Mouse (Mus musculus): ENCODE results near the gene Smpd3. TPM values are rescaled to one million over a fixed set of nuclear protein-coding genes. Genes with fewer than 3 reads are reported as not detected.
A peak's percentile ranks its signal among the peaks of the same experiment; 100 is the strongest.

Smpd3 gene
- total and polyA plus RNA-seq, 2 experiments, result 0.71 to 1.8 TPM

DNA sequence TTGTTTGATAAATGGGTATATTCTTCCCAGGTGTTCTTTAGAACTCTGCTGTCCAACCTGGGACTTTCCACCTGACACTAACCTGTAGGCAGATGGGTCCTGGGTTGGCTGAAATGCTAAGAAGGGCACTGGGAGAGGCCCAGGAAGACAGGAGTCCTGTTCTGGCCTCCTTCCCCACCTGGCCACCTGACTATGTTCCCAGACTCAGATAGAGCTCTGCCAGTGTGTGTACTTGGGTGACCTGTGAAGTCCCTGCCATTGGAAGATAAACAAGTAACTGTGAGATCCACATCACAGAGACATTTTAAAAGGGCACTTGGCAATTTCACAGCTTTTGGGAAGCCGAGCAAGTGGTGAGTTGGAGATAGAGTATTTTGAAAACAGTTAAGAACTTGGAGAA lies 31.7 kb downstream of the Smpd3 start:
- Histone ChIP-seq H3K4me3 (ENCODE audit: insufficient read depth, low read depth, low read length) (no peak overlapping the region), H3K9ac (ENCODE audit: low read depth, low read length) (no peak overlapping the region), H3K36me3 (ENCODE audit: control insufficient read depth, insufficient read depth, low read length) (no peaks in the 10 kb centered on the region), H3K79me2 (ENCODE audit: control insufficient read depth, insufficient read depth, low read length) (no peaks in the 10 kb centered on the region), H3K4me1 (ENCODE audit: control insufficient read depth, insufficient read depth, low read length) (peaks cover 25% of the 10 kb centered on the region), H3K27me3 (ENCODE audit: control insufficient read depth, insufficient read depth, low read length) (no peaks in the 10 kb centered on the region), H3K27ac (replicated peaks; ENCODE audit: insufficient read depth, low read depth, low read length) (peak overlapping the region; percentile 58)
- peak; percentile 91 for DNase-seq (ENCODE audit: extremely low read depth, low read depth, low spot score)
- WGBS, result 22% methylated on average over 1 of the region's 1 CpGs
- no peak for TF ChIP-seq POLR2A (IDR thresholded peaks at IDR 0.05; ENCODE audit: extremely low read depth, insufficient read depth, low read length)
- TF ChIP-seq CTCF (IDR thresholded peaks at IDR 0.05; ENCODE audit: low read depth, low read length), result no peak

DNA sequence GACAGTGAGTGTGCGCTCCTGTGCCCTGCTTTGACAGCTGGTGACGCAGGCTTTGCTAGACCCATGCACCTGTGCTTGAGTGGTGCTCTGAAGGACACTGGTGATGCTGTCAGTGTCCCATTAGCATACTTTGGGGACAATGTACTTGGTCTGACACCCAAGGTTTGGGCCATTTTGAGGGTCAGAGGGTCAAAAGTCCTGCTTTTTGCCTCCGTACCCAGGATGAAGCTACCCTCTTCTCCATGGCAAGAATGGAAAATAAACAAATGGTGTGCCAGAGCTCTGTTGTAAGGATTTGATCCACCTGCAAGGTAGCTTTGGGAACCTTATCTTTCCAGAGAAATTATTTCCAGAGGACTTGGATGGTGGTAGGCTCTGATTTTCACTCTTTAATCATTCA lies 32.5 kb downstream of the Smpd3 start:
- no peak overlapping the region for H3K4me3 ChIP-seq (ENCODE audit: insufficient read depth, low read depth, low read length)
- no peak overlapping the region for H3K9ac ChIP-seq (ENCODE audit: low read depth, low read length)
- peak; percentile 92 for DNase-seq (ENCODE audit: extremely low read depth, low read depth, low spot score)
- no peaks in the 10 kb centered on the region for H3K27me3 ChIP-seq (ENCODE audit: control insufficient read depth, insufficient read depth, low read length)
- peak overlapping the region; percentile 66 for H3K27ac ChIP-seq (replicated peaks; ENCODE audit: insufficient read depth, low read depth, low read length)
- H3K79me2 ChIP-seq (ENCODE audit: control insufficient read depth, insufficient read depth, low read length), result no peaks in the 10 kb centered on the region
- no peak for TF ChIP-seq POLR2A (IDR thresholded peaks at IDR 0.05; ENCODE audit: extremely low read depth, insufficient read depth, low read length)
- no peak for TF ChIP-seq CTCF (IDR thresholded peaks at IDR 0.05; ENCODE audit: low read depth, low read length)
- H3K36me3 ChIP-seq (ENCODE audit: control insufficient read depth, insufficient read depth, low read length), result no peaks in the 10 kb centered on the region
- WGBS, result 48% methylated on average over 3 of the region's 3 CpGs
- H3K4me1 ChIP-seq (ENCODE audit: control insufficient read depth, insufficient read depth, low read length), result peaks cover 25% of the 10 kb centered on the region

GRCm38 (mm10) chr8:106304321-106304720 lies 33.5 kb downstream of the Smpd3 start:
- H3K36me3 ChIP-seq (ENCODE audit: control insufficient read depth, insufficient read depth, low read length), result no peaks in the 10 kb centered on the region
- H3K4me3 ChIP-seq (ENCODE audit: insufficient read depth, low read depth, low read length), result no peak overlapping the region
- peak; percentile 96 for DNase-seq (ENCODE audit: extremely low read depth, low read depth, low spot score)
- H3K9ac ChIP-seq (ENCODE audit: low read depth, low read length), result no peak overlapping the region
- H3K27ac ChIP-seq (replicated peaks; ENCODE audit: insufficient read depth, low read depth, low read length), result peak overlapping the region; percentile 40
- no peaks in the 10 kb centered on the region for H3K27me3 ChIP-seq (ENCODE audit: control insufficient read depth, insufficient read depth, low read length)
- H3K79me2 ChIP-seq (ENCODE audit: control insufficient read depth, insufficient read depth, low read length), result no peaks in the 10 kb centered on the region
- TF ChIP-seq CTCF (IDR thresholded peaks at IDR 0.05; ENCODE audit: low read depth, low read length) (no peak), POLR2A (IDR thresholded peaks at IDR 0.05; ENCODE audit: extremely low read depth, insufficient read depth, low read length) (no peak)
- H3K4me1 ChIP-seq (ENCODE audit: control insufficient read depth, insufficient read depth, low read length), result peaks cover 25% of the 10 kb centered on the region
- WGBS, result 29% methylated on average over 6 of the region's 6 CpGs

GRCm38 (mm10) chr8:106300739-106301715 lies 36.8 kb downstream of the Smpd3 start:
- TF ChIP-seq POLR2A (IDR thresholded peaks at IDR 0.05; ENCODE audit: extremely low read depth, insufficient read depth, low read length) (no peak), CTCF (IDR thresholded peaks at IDR 0.05; ENCODE audit: low read depth, low read length) (no peak)
- no peak overlapping the region for H3K4me3 ChIP-seq (ENCODE audit: insufficient read depth, low read depth, low read length)
- H3K27ac ChIP-seq (replicated peaks; ENCODE audit: insufficient read depth, low read depth, low read length), result no peak overlapping the region
- H3K4me1 ChIP-seq (ENCODE audit: control insufficient read depth, insufficient read depth, low read length), result peaks cover 17% of the 10 kb centered on the region
- no peak overlapping the region for H3K9ac ChIP-seq (ENCODE audit: low read depth, low read length)
- H3K79me2 ChIP-seq (ENCODE audit: control insufficient read depth, insufficient read depth, low read length), result no peaks in the 10 kb centered on the region
- DNase-seq (ENCODE audit: extremely low read depth, low read depth, low spot score), result no peak
- WGBS, result 65% methylated on average over 9 of the region's 9 CpGs
- H3K27me3 ChIP-seq (ENCODE audit: control insufficient read depth, insufficient read depth, low read length), result no peaks in the 10 kb centered on the region
- H3K36me3 ChIP-seq (ENCODE audit: control insufficient read depth, insufficient read depth, low read length), result no peaks in the 10 kb centered on the region

DNA sequence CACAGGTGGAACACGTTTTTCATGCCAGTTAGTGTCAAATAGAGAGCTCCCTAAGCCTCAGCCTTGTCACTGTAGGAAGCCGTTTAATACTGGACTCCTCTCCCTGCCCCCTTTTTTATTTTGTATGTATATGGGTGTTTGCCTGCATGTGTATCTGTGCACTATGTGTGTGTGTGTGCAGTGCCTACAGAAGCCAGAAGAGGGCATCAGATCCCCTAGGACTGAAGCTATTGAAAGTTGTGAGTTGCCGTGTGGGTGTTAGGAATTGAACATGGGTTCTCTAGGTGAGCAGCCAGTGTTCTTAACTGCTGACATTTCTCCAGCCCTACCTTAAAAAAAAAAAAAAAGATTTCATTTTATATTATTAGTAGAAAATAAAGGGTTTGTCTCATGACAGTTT lies 38.1 kb downstream of the Smpd3 start:
- H3K4me3 ChIP-seq (ENCODE audit: insufficient read depth, low read depth, low read length), result no peak overlapping the region
- no peak overlapping the region for H3K9ac ChIP-seq (ENCODE audit: low read depth, low read length)
- H3K27ac ChIP-seq (replicated peaks; ENCODE audit: insufficient read depth, low read depth, low read length), result no peak overlapping the region
- no peak for TF ChIP-seq POLR2A (IDR thresholded peaks at IDR 0.05; ENCODE audit: extremely low read depth, insufficient read depth, low read length)
- no peak for TF ChIP-seq CTCF (IDR thresholded peaks at IDR 0.05; ENCODE audit: low read depth, low read length)
- H3K79me2 ChIP-seq (ENCODE audit: control insufficient read depth, insufficient read depth, low read length), result no peaks in the 10 kb centered on the region
- H3K27me3 ChIP-seq (ENCODE audit: control insufficient read depth, insufficient read depth, low read length), result no peaks in the 10 kb centered on the region
- H3K36me3 ChIP-seq (ENCODE audit: control insufficient read depth, insufficient read depth, low read length), result no peaks in the 10 kb centered on the region
- WGBS, result 97% methylated on average over 3 of the region's 3 CpGs
- H3K4me1 ChIP-seq (ENCODE audit: control insufficient read depth, insufficient read depth, low read length), result peaks cover 7% of the 10 kb centered on the region
- DNase-seq (ENCODE audit: extremely low read depth, low read depth, low spot score), result no peak

DNA sequence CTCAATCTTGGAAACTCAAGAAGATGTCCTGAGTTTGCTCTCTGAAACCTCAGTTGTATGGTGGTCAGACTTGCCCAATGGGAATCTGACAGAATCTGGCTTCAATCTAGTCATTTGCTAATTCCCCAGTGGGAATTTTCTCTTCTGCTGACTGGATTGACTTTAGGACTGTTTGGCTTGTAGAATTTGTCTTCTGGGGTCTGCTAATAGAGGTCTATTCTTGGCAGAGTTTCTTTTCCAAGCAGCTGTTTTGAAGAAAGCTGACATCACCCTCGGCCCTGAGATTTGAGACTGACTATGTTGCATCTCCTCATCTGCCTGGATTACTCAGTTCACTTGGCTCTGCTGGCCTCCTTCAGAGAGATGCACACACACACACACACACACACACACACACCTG lies 38.9 kb downstream of the Smpd3 start:
- Histone ChIP-seq H3K4me3 (ENCODE audit: insufficient read depth, low read depth, low read length) (no peak overlapping the region), H3K36me3 (ENCODE audit: control insufficient read depth, insufficient read depth, low read length) (no peaks in the 10 kb centered on the region), H3K9ac (ENCODE audit: low read depth, low read length) (no peak overlapping the region), H3K27me3 (ENCODE audit: control insufficient read depth, insufficient read depth, low read length) (no peaks in the 10 kb centered on the region), H3K27ac (replicated peaks; ENCODE audit: insufficient read depth, low read depth, low read length) (no peak overlapping the region), H3K4me1 (ENCODE audit: control insufficient read depth, insufficient read depth, low read length) (peaks cover 3% of the 10 kb centered on the region), H3K79me2 (ENCODE audit: control insufficient read depth, insufficient read depth, low read length) (no peaks in the 10 kb centered on the region)
- DNase-seq (ENCODE audit: extremely low read depth, low read depth, low spot score), result no peak
- WGBS, result 68% methylated on average over 1 of the region's 1 CpGs
- no peak for TF ChIP-seq POLR2A (IDR thresholded peaks at IDR 0.05; ENCODE audit: extremely low read depth, insufficient read depth, low read length)
- no peak for TF ChIP-seq CTCF (IDR thresholded peaks at IDR 0.05; ENCODE audit: low read depth, low read length)

All from liver, adult 2 months (tissue).